Mouse (Mus musculus) hindbrain, embryonic 15.5 days (tissue): ENCODE results near the gene Senp1. TPM values are rescaled to one million over a fixed set of nuclear protein-coding genes. Genes with fewer than 3 reads are reported as not detected.

Source experiments
- ATAC-seq: fragments of 200-750 bp; cut with Nextera tagmentation; 2 replicates; pipeline ENCODE4 v1.8.0; 2017; ENCODE audit warnings: low read depth, moderate number of reproducible peaks, moderate TSS enrichment; ENCODE audit not compliant: low FRiP score
- H3K27ac ChIP-seq: fragments of 300-500 bp; sonication (generic); replicated peaks from 2 replicates; pipeline ENCODE4 v1.5.1; 2015; ENCODE audit warnings: mild to moderate bottlenecking, inconsistent platforms
- H3K27me3 ChIP-seq: fragments of 300-500 bp; sonication (generic); 2 replicates; pipeline ENCODE4 v1.6.1; 2015; ENCODE audit warnings: control low read depth, inconsistent platforms
- H3K36me3 ChIP-seq: fragments of 300-500 bp; sonication (generic); 2 replicates; pipeline ENCODE4 v1.6.1; 2015; ENCODE audit warnings: control low read depth, inconsistent platforms
- H3K4me1 ChIP-seq: fragments of 300-500 bp; sonication (generic); replicated peaks from 2 replicates; pipeline ENCODE4 v1.6.1; 2015; ENCODE audit warnings: control low read depth, inconsistent platforms
- H3K4me2 ChIP-seq: fragments of 300-500 bp; sonication (generic); 2 replicates; pipeline ENCODE4 v1.6.1; 2015; ENCODE audit warnings: moderate library complexity, mild to moderate bottlenecking, inconsistent platforms
- H3K4me3 ChIP-seq: fragments of 300-500 bp; sonication (generic); 2 replicates; pipeline ENCODE4 v1.5.1; 2015; ENCODE audit warnings: mild to moderate bottlenecking, inconsistent platforms
- H3K9ac ChIP-seq: fragments of 300-500 bp; sonication (generic); 2 replicates; pipeline ENCODE4 v1.6.1; 2015; ENCODE audit warnings: inconsistent platforms
- H3K9me3 ChIP-seq: fragments of 300-500 bp; sonication (generic); 2 replicates; pipeline ENCODE4 v1.6.1; 2016; ENCODE audit warnings: control low read depth, inconsistent platforms
- WGBS: fragments of 180-500 bp; shearing (Covaris S2); methylation state at CpG from one replicate; pipeline ENCODE4 v1.1.7; 2015; 5-methylcytosine and 5-hydroxymethylcytosine counted together
- polyA plus RNA-seq: library from polyadenylated mRNA; unstranded; fragments of >200 nt; fragmentation: Nextera tagmentation; extraction: Ambion mirVana; gene quantifications from 2 replicates; pipeline ENCODE4 v1.2.1, GENCODE M21; 2015

Senp1 gene
- polyA plus RNA-seq, 1 experiment from 2014 or later: 19.3 TPM

- H3K4me1 ChIP-seq: peaks cover 69% of the 10 kb centered on the region
- ATAC-seq: peak; percentile 1; the same call in 1 of the 2 replicates
- 29% methylated on average over 13 of the region's 13 CpGs for WGBS
Measured at GRCm38 (mm10) chr15:97992027-97992711, 101.4 kb downstream of the Senp1 start.

GRCm38 (mm10) chr15:97991285-97991895 is 102.2 kb downstream of the Senp1 start:
- Histone ChIP-seq H3K4me1 (peaks cover 61% of the 10 kb centered on the region), H3K9ac (no peak overlapping the region)
- ATAC-seq: no peak

More at GRCm38 (mm10) chr15:97992027-97992711, 101.4 kb downstream of the Senp1 start:
- no peaks in the 10 kb centered on the region for H3K9me3 ChIP-seq
- peak overlapping the region; percentile 29 for H3K4me3 ChIP-seq
- H3K9ac ChIP-seq: peak overlapping the region; percentile 48; the same call in 1 of the 2 replicates
- peak overlapping the region; percentile 83 for H3K27ac ChIP-seq
- H3K27me3 ChIP-seq: no peaks in the 10 kb centered on the region
- peak overlapping the region; percentile 55 for H3K4me2 ChIP-seq
- no peaks in the 10 kb centered on the region for H3K36me3 ChIP-seq

GRCm38 (mm10) chr15:97990721-97991120 is 102.8 kb downstream of the Senp1 start:
- no peaks in the 10 kb centered on the region for H3K36me3 ChIP-seq
- H3K9ac ChIP-seq: no peak overlapping the region
- ATAC-seq: no peak
- 14% methylated on average over 4 of the region's 4 CpGs for WGBS
- H3K27ac ChIP-seq: no peak overlapping the region
- no peaks in the 10 kb centered on the region for H3K9me3 ChIP-seq
- no peak overlapping the region for H3K4me3 ChIP-seq
- peaks cover 56% of the 10 kb centered on the region for H3K4me1 ChIP-seq
- H3K27me3 ChIP-seq: no peaks in the 10 kb centered on the region
- H3K4me2 ChIP-seq: no peak overlapping the region

More at GRCm38 (mm10) chr15:97991285-97991895, 102.2 kb downstream of the Senp1 start:
- H3K4me2 ChIP-seq: no peak overlapping the region
- H3K36me3 ChIP-seq: no peaks in the 10 kb centered on the region
- H3K9me3 ChIP-seq: no peaks in the 10 kb centered on the region
- H3K27me3 ChIP-seq: no peaks in the 10 kb centered on the region
- no peak overlapping the region for H3K27ac ChIP-seq
- WGBS: 13% methylated on average over 12 of the region's 12 CpGs
- H3K4me3 ChIP-seq: no peak overlapping the region

DNA sequence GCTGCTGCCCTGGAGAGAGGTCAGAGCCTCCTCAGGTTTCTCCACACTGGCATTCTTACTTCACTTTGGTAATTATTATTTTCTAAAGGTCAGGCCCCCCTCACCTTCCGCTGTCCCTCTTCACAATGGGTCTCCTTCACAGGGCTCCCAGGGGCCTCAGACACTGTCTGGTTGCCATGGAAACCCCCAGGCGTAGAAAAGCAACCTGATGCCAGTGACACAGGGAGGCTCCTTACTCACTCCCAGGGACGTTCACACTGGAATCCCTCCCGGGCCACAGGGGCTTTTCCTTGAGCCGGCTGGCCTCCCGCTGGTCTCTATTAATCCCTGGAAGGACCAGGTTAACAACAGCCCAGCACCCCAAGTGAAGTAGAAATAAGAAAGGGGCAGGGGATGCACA is 103.4 kb downstream of the Senp1 start:
- peak overlapping the region; percentile 37 for H3K4me2 ChIP-seq
- no peaks in the 10 kb centered on the region for H3K9me3 ChIP-seq
- 1% methylated on average over 6 of the region's 6 CpGs for WGBS
- H3K36me3 ChIP-seq: no peaks in the 10 kb centered on the region
- no peak overlapping the region for H3K4me3 ChIP-seq
- peaks cover 52% of the 10 kb centered on the region for H3K4me1 ChIP-seq
- H3K27ac ChIP-seq: no peak overlapping the region
- no peak for ATAC-seq
- H3K27me3 ChIP-seq: no peaks in the 10 kb centered on the region
- peak overlapping the region; percentile 21; the same call in 1 of the 2 replicates for H3K9ac ChIP-seq

- Histone ChIP-seq H3K9me3 (no peaks in the 10 kb centered on the region), H3K9ac (0 out of 2 replicates have a peak overlapping the region, but pooled peaks have one; percentile 18), H3K4me1 (peaks cover 49% of the 10 kb centered on the region), H3K4me2 (no peak overlapping the region), H3K36me3 (no peaks in the 10 kb centered on the region), H3K27ac (peak overlapping the region; percentile 67), H3K27me3 (no peaks in the 10 kb centered on the region), H3K4me3 (no peak overlapping the region)
- no peak for ATAC-seq
- 12% methylated on average over 1 of the region's 1 CpGs for WGBS
Measured at GRCm38 (mm10) chr15:97989544-97989943, 104.0 kb downstream of the Senp1 start.

Other genes with a start within 250 kb of the Senp1 start
- 25.5 and 28.1 TPM in 2 replicates for gene Hdac7, start 249.2 kb downstream of the Senp1 start, polyA plus RNA-seq
- 0.09 and 0.32 TPM in 2 replicates for gene Vdr, start 183.1 kb downstream of the Senp1 start, polyA plus RNA-seq
- gene Tmem106c, start 129.5 kb downstream of the Senp1 start, polyA plus RNA-seq: 58.3 and 60.5 TPM in 2 replicates
- gene Col2a1, start 89.0 kb downstream of the Senp1 start, polyA plus RNA-seq: 26.1 and 33.9 TPM in 2 replicates
- 87.6 and 90.0 TPM in 2 replicates for gene Pfkm, start 1.2 kb downstream of the Senp1 start, polyA plus RNA-seq
- gene Asb8, start 71.9 kb upstream of the Senp1 start, polyA plus RNA-seq: 58.4 and 60.7 TPM in 2 replicates
- 103 and 113 TPM in 2 replicates for gene Ccdc184, start 73.4 kb upstream of the Senp1 start, polyA plus RNA-seq
- not detected in 2 replicates for gene Olfr288, start 101.8 kb upstream of the Senp1 start, polyA plus RNA-seq
- gene Gm44579, start 127.2 kb upstream of the Senp1 start, polyA plus RNA-seq: not detected in 2 replicates
- 0.12 and 0.21 TPM in 2 replicates for gene Olfr287, start 127.3 kb upstream of the Senp1 start, polyA plus RNA-seq
- not detected in 2 replicates for gene Olfr286, start 140.7 kb upstream of the Senp1 start, polyA plus RNA-seq
- not detected in 2 replicates for gene H1fnt, start 163.5 kb upstream of the Senp1 start, polyA plus RNA-seq
- 10.9 and 11.7 TPM in 2 replicates for gene Zfp641, start 202.4 kb upstream of the Senp1 start, polyA plus RNA-seq
- not detected in 2 replicates for gene Olfr285, start 223.6 kb upstream of the Senp1 start, polyA plus RNA-seq
- gene Olfr284, start 247.2 kb upstream of the Senp1 start, polyA plus RNA-seq: not detected in 2 replicates